Mouse (Mus musculus) heart, embryonic 15.5 days (tissue): ENCODE measurements around the gene N4bp3. TPM values are rescaled to one million over a fixed set of nuclear protein-coding genes. Genes with fewer than 3 reads are reported as not detected.
"Not testable (repeated sequence)": the region's sequence is repeated elsewhere in the genome, so short reads cannot be mapped to it uniquely, and the experiment has no call there.

Experiments
- ATAC-seq: fragments of 200-750 bp; cut with Nextera tagmentation; replicated peaks from 2 replicates; pipeline ENCODE4 v1.8.0; 2017; ENCODE audit warnings: low read depth, moderate TSS enrichment; ENCODE audit not compliant: insufficient number of reproducible peaks, insufficient read depth, low FRiP score
- H3K27ac ChIP-seq: fragments of 300-500 bp; sonication (generic); 2 replicates; pipeline ENCODE4 v1.5.1; 2015; ENCODE audit warnings: mild to moderate bottlenecking, inconsistent platforms
- H3K27me3 ChIP-seq: fragments of 300-500 bp; sonication (generic); 2 replicates; pipeline ENCODE4 v1.6.1; 2015; ENCODE audit warnings: inconsistent platforms
- H3K36me3 ChIP-seq: fragments of 300-500 bp; sonication (generic); 2 replicates; pipeline ENCODE4 v1.6.1; 2015; ENCODE audit warnings: mild to moderate bottlenecking, inconsistent platforms
- H3K4me1 ChIP-seq: fragments of 300-500 bp; sonication (generic); replicated peaks from 2 replicates; pipeline ENCODE4 v1.6.1; 2015; ENCODE audit warnings: inconsistent platforms
- H3K4me2 ChIP-seq: fragments of 300-500 bp; sonication (generic); 2 replicates; pipeline ENCODE4 v1.6.1; 2015; ENCODE audit warnings: inconsistent platforms, mild to moderate bottlenecking, moderate library complexity
- H3K4me3 ChIP-seq: fragments of 300-500 bp; sonication (generic); 2 replicates; pipeline ENCODE4 v1.5.1; 2015; ENCODE audit warnings: mild to moderate bottlenecking, inconsistent platforms
- H3K9ac ChIP-seq: fragments of 300-500 bp; sonication (generic); 2 replicates; pipeline ENCODE4 v1.6.1; 2015; ENCODE audit warnings: mild to moderate bottlenecking, inconsistent platforms
- H3K9me3 ChIP-seq: fragments of 300-500 bp; sonication (generic); replicated peaks from 2 replicates; pipeline ENCODE4 v1.6.1; 2016; ENCODE audit warnings: inconsistent platforms
- WGBS: fragments of 180-500 bp; shearing (Covaris S2); methylation state at CpG from one replicate; pipeline ENCODE4 v1.1.7; 2015; ENCODE audit warnings: mixed read lengths; 5-methylcytosine and 5-hydroxymethylcytosine counted together
- polyA plus RNA-seq: library from polyadenylated mRNA; unstranded; fragments of >200 nt; fragmentation: Nextera tagmentation; extraction: Ambion mirVana; gene quantifications from 2 replicates; pipeline ENCODE4 v1.2.1, GENCODE M21; 2015

Gene N4bp3
- 16.6 and 18.8 TPM in 2 replicates for polyA plus RNA-seq

DNA sequence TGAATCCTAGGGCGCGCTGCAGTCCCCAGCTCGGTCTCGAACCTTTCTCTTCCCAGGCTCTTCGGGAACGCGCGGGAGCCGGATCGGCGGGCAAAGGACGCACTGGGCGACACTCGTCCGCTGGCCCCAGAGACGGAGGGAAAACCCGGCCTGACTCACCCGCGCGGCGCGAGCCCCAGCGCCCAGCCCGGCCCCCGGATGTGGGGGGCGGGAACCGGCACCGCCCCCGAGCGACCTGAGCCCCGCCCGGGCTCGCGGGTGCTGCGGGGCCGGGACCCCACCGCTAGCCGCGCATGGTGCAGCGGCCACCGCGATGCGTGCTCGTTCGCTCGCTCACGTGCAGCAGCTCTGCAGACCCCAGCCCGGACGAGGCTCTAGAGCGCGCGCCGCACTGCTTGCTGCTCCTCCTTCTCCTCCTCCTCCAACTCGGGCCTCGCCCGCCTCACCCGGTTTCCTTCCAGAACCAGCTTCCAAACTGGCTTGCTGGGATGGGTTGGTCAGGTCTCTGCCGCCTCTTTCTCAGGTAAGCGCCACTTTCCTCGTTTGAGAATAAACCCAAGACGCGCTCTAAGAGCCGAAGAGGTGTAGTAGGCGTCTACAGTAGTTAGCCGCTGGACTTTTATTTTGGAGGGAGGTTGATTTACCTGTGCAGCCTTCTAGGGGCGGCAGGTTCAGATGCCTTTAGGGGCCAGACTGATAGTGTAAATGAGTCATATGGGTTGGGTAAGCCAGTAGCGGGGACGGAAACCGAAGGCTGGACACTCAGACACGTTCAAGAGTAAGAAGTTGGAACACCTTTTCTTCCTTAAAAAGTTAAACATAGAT lies at the start of gene N4bp3, which contains the start of gene D930048N14Rik:
Gene N4bp3 (minus strand): TSS at position 152 of the 825 bp plus-strand sequence.
Gene D930048N14Rik (plus strand): TSS at position 264 of the 825 bp plus-strand sequence.
- no peaks in the 10 kb centered on the region for H3K36me3 ChIP-seq
- H3K4me2 ChIP-seq, result peak within 1 kb of the TSS; percentile 95
- under 1% methylated on average over 66 of the region's 70 CpGs for WGBS
- no peaks in the 10 kb centered on the region for H3K27me3 ChIP-seq
- H3K9ac ChIP-seq, result peak within 1 kb of the TSS; percentile 85
- peaks cover 40% of the 10 kb centered on the region for H3K4me1 ChIP-seq
- H3K4me3 ChIP-seq, result peak within 1 kb of the TSS; percentile 79
- peak; percentile 71 for ATAC-seq
- H3K27ac ChIP-seq, result peak within 1 kb of the TSS; percentile 56
- H3K9me3 ChIP-seq, result no peaks in the 10 kb centered on the region

- Histone ChIP-seq H3K27ac (no peak overlapping the region), H3K4me1 (0 out of 2 replicates have a peak, but pooled peaks cover under 1% of the 10 kb centered on the region), H3K9me3 (no peaks in the 10 kb centered on the region), H3K27me3 (no peaks in the 10 kb centered on the region), H3K4me3 (no peak overlapping the region), H3K4me2 (no peak overlapping the region), H3K36me3 (peaks cover 50% of the 10 kb centered on the region), H3K9ac (no peak overlapping the region)
- ATAC-seq, result no peak
- 93% methylated on average over 3 of the region's 3 CpGs for WGBS
Observed at GRCm38 (mm10) chr11:51694984-51695383, 44.3 kb upstream of the N4bp3 start.

- WGBS, result 87% methylated on average over 2 of the region's 3 CpGs
Observed at GRCm38 (mm10) chr11:51690597-51690996, 40.0 kb upstream of the N4bp3 start.

DNA sequence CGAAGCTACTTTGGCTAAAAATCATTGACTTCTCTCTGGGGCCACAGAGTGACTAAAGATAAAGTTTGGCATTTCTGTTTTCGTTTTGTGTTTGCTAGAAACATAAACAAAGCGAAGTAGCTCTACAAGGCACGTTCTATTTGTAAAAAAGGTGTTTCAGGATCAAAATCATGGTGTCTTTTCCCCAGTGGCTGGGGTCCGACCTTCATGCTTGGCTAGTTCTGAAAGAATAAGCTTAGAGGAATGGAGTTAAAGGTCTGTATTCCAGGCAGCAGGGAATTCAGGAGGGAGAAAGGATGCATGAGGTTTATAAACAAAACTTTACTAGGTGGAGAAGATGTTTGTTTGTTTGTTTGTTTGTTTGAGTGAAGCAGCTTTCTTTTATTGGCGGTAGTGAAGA lies 38.7 kb upstream of the N4bp3 start:
- no peaks in the 10 kb centered on the region for H3K9me3 ChIP-seq
- H3K4me2 ChIP-seq, result peak overlapping the region; percentile 66
- H3K27me3 ChIP-seq, result no peaks in the 10 kb centered on the region
- peak overlapping the region; percentile 100 for H3K27ac ChIP-seq
- 22% methylated on average over 6 of the region's 6 CpGs for WGBS
- 0 out of 2 replicates have a peak overlapping the region, but pooled peaks have one; percentile 65 for H3K9ac ChIP-seq
- peak overlapping the region; percentile 62 for H3K4me3 ChIP-seq
- H3K36me3 ChIP-seq, result peaks cover 12% of the 10 kb centered on the region; the same call in 1 of the 2 replicates
- peaks cover 9% of the 10 kb centered on the region for H3K4me1 ChIP-seq
- ATAC-seq, result no peak

More at GRCm38 (mm10) chr11:51690597-51690996, 40.0 kb upstream of the N4bp3 start:
- peaks cover 11% of the 10 kb centered on the region for H3K36me3 ChIP-seq
- not testable (repeated sequence) for H3K27me3 ChIP-seq, H3K9ac ChIP-seq, H3K27ac ChIP-seq, ATAC-seq, H3K4me2 ChIP-seq, H3K4me1 ChIP-seq, H3K4me3 ChIP-seq, H3K9me3 ChIP-seq

- H3K4me3 ChIP-seq, result peak within 1 kb of the TSS; percentile 62
- peaks cover 12% of the 10 kb centered on the region; the same call in 1 of the 2 replicates for H3K36me3 ChIP-seq
Observed at GRCm38 (mm10) chr11:51688330-51689328, 38.0 kb upstream of the N4bp3 start, which contains the start of gene 0610009B22Rik. TSS of gene 0610009B22Rik (minus strand) at chr11:51688874.

DNA sequence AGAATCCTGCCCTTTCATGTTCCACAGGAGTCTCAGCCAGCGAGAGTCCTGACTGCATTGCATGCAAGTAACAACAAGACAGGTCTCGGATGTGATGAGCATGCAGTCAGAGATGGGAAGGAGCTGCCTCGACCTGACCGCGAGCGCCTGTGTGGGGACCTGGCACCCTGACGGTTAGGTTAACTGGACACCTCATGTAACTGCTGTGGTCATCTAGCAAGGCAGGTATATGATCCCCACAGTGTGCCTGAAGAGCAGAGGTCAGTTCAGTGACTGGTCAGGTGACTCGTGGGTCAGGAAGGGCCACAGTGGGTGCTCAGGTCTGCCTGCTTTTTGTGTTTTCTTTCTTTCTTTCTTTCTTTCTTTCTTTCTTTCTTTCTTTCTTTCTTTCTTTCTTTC lies 31.3 kb upstream of the N4bp3 start:
- Histone ChIP-seq H3K4me2 (peak overlapping the region; percentile 51; the same call in 1 of the 2 replicates), H3K4me3 (no peak overlapping the region), H3K36me3 (peaks cover 6% of the 10 kb centered on the region; the same call in 1 of the 2 replicates), H3K4me1 (peaks cover 4% of the 10 kb centered on the region), H3K27me3 (no peaks in the 10 kb centered on the region), H3K9ac (no peak overlapping the region), H3K9me3 (no peaks in the 10 kb centered on the region), H3K27ac (no peak overlapping the region)
- WGBS, result 33% methylated on average over 8 of the region's 8 CpGs
- no peak for ATAC-seq

More at GRCm38 (mm10) chr11:51688330-51689328, 38.0 kb upstream of the N4bp3 start, which contains the start of gene 0610009B22Rik:
- Histone ChIP-seq H3K9me3 (no peaks in the 10 kb centered on the region), H3K4me2 (peak within 1 kb of the TSS; percentile 67), H3K9ac (peak within 1 kb of the TSS; percentile 70), H3K4me1 (peaks cover 9% of the 10 kb centered on the region), H3K27ac (peak within 1 kb of the TSS; percentile 100), H3K27me3 (no peaks in the 10 kb centered on the region)
- WGBS, result under 1% methylated on average over 60 of the region's 60 CpGs
- ATAC-seq, result peak; percentile 99

GRCm38 (mm10) chr11:51681324-51681975 lies 30.8 kb upstream of the N4bp3 start:
- H3K27me3 ChIP-seq, result no peaks in the 10 kb centered on the region
- 28% methylated on average over 13 of the region's 13 CpGs for WGBS
- H3K9ac ChIP-seq, result no peak overlapping the region
- peaks cover 4% of the 10 kb centered on the region for H3K4me1 ChIP-seq
- H3K27ac ChIP-seq, result no peak overlapping the region
- H3K4me2 ChIP-seq, result peak overlapping the region; percentile 51
- H3K9me3 ChIP-seq, result no peaks in the 10 kb centered on the region
- peak overlapping the region; percentile 25 for H3K4me3 ChIP-seq
- H3K36me3 ChIP-seq, result peaks cover 6% of the 10 kb centered on the region; the same call in 1 of the 2 replicates
- ATAC-seq, result no peak

DNA sequence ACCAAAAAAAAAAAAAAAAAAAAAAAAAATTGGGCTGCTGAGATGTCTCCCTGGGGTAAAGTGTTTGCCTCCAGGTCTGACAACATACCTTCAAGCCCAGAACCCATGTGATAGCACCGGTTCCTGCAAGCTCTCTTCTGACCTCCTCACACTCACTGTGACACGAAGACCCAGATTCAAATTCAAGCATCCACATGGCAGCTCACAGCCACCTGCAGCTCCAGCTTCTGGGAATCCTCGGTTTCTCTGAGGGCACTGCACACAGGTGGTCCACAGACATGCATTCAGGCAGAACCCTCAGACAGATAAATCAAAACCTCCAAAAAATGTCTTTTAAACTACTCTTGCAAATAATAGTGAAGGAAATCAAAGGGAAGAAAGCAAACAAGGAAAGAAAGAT lies 28.8 kb upstream of the N4bp3 start:
- 68% methylated on average over 3 of the region's 3 CpGs for WGBS
- no peak for ATAC-seq

GRCm38 (mm10) chr11:51677737-51678418 lies 27.2 kb upstream of the N4bp3 start:
- Histone ChIP-seq H3K9me3 (no peaks in the 10 kb centered on the region), H3K27ac (no peak overlapping the region), H3K36me3 (no peaks in the 10 kb centered on the region), H3K4me3 (no peak overlapping the region), H3K9ac (no peak overlapping the region), H3K27me3 (no peaks in the 10 kb centered on the region), H3K4me1 (peaks cover 4% of the 10 kb centered on the region), H3K4me2 (no peak overlapping the region)
- ATAC-seq, result no peak
- 64% methylated on average over 6 of the region's 6 CpGs for WGBS

More for the DNA sequence above, 28.8 kb upstream of the N4bp3 start:
- Histone ChIP-seq H3K27me3 (no peaks in the 10 kb centered on the region), H3K27ac (no peak overlapping the region), H3K36me3 (no peaks in the 10 kb centered on the region), H3K4me2 (no peak overlapping the region), H3K4me3 (no peak overlapping the region), H3K9ac (no peak overlapping the region), H3K9me3 (no peaks in the 10 kb centered on the region), H3K4me1 (peaks cover 4% of the 10 kb centered on the region)

- no peak overlapping the region for H3K4me2 ChIP-seq
- H3K9me3 ChIP-seq, result no peaks in the 10 kb centered on the region
- no peaks in the 10 kb centered on the region for H3K36me3 ChIP-seq
- no peak for ATAC-seq
- 66% methylated on average over 5 of the region's 5 CpGs for WGBS
- H3K4me1 ChIP-seq, result no peaks in the 10 kb centered on the region
- H3K9ac ChIP-seq, result no peak overlapping the region
- no peak overlapping the region for H3K27ac ChIP-seq
- no peaks in the 10 kb centered on the region for H3K27me3 ChIP-seq
- H3K4me3 ChIP-seq, result no peak overlapping the region
Observed at GRCm38 (mm10) chr11:51675386-51675785, 24.7 kb upstream of the N4bp3 start.
